Mouse (Mus musculus) midbrain, embryonic 10.5 days (tissue): Measurements from ENCODE around the gene Myl12a. TPM values are rescaled to one million over a fixed set of nuclear protein-coding genes. Genes with fewer than 3 reads are reported as not detected.
"Not testable (repeated sequence)": the region's sequence is repeated elsewhere in the genome, so short reads cannot be mapped to it uniquely, and the experiment has no call there.

Experiments
- DNase-seq: peaks from one replicate; pipeline ENCODE4 v3.0.0-alpha.2; 2017; ENCODE audit warnings: low spot score
- H3K27ac ChIP-seq: fragments of 300-500 bp; sonication (generic); replicated peaks from 2 replicates; pipeline ENCODE4 v1.5.1; 2016; ENCODE audit warnings: mild to moderate bottlenecking
- H3K27me3 ChIP-seq: fragments of 300-500 bp; sonication (generic); 2 replicates; pipeline ENCODE4 v1.6.1; 2016; ENCODE audit warnings: low read depth, mild to moderate bottlenecking; ENCODE audit not compliant: poor library complexity, severe bottlenecking
- H3K36me3 ChIP-seq: fragments of 300-500 bp; sonication (generic); 2 replicates; pipeline ENCODE4 v1.6.1; 2016; ENCODE audit warnings: mild to moderate bottlenecking, moderate library complexity
- H3K4me1 ChIP-seq: fragments of 300-500 bp; sonication (generic); 2 replicates; pipeline ENCODE4 v1.6.1; 2016
- H3K4me3 ChIP-seq: fragments of 300-500 bp; sonication (generic); 2 replicates; pipeline ENCODE4 v1.5.1; 2016; ENCODE audit warnings: mild to moderate bottlenecking, moderate library complexity
- H3K9me3 ChIP-seq: fragments of 300-500 bp; sonication (generic); replicated peaks from 2 replicates; pipeline ENCODE4 v1.6.1; 2016; ENCODE audit warnings: mild to moderate bottlenecking
- WGBS: fragments of 180-500 bp; shearing (Covaris S2); methylation state at CpG from one replicate; pipeline ENCODE4 v1.1.7; 2016; 5-methylcytosine and 5-hydroxymethylcytosine counted together
- polyA plus RNA-seq: library from polyadenylated mRNA; unstranded; fragments of >200 nt; fragmentation: Nextera tagmentation; extraction: Ambion mirVana; gene quantifications from 2 replicates; pipeline ENCODE4 v1.2.1, GENCODE M21; 2016

Gene Myl12a
- polyA plus RNA-seq, 1 experiment from 2014 or later, result 403 TPM

- Histone ChIP-seq H3K4me3 (no peak overlapping the region), H3K9me3 (no peaks in the 10 kb centered on the region), H3K27ac (no peak overlapping the region), H3K27me3 (no peaks in the 10 kb centered on the region), H3K4me1 (no peaks in the 10 kb centered on the region), H3K36me3 (peaks cover 66% of the 10 kb centered on the region)
- DNase-seq, result no peak
- 90% methylated on average over 20 of the region's 20 CpGs for WGBS
Measured at GRCm38 (mm10) chr17:70979345-70980223, 23.1 kb downstream of the Myl12a start.

- H3K36me3 ChIP-seq, result peaks cover 78% of the 10 kb centered on the region
- 91% methylated on average over 6 of the region's 6 CpGs for WGBS
- no peak overlapping the region for H3K4me3 ChIP-seq
Measured at GRCm38 (mm10) chr17:70977799-70978198, 24.9 kb downstream of the Myl12a start.

GRCm38 (mm10) chr17:70974065-70974464, 28.6 kb downstream of the Myl12a start:
- 93% methylated on average over 14 of the region's 14 CpGs for WGBS
- DNase-seq, H3K4me1 ChIP-seq, H3K9me3 ChIP-seq, H3K4me3 ChIP-seq, H3K27ac ChIP-seq, H3K27me3 ChIP-seq: not testable (repeated sequence)
- H3K36me3 ChIP-seq, result peaks cover 47% of the 10 kb centered on the region

More at GRCm38 (mm10) chr17:70977799-70978198, 24.9 kb downstream of the Myl12a start:
- H3K27me3 ChIP-seq, result no peaks in the 10 kb centered on the region
- no peak for DNase-seq
- H3K9me3 ChIP-seq, result no peaks in the 10 kb centered on the region
- no peaks in the 10 kb centered on the region for H3K4me1 ChIP-seq
- no peak overlapping the region for H3K27ac ChIP-seq

DNA sequence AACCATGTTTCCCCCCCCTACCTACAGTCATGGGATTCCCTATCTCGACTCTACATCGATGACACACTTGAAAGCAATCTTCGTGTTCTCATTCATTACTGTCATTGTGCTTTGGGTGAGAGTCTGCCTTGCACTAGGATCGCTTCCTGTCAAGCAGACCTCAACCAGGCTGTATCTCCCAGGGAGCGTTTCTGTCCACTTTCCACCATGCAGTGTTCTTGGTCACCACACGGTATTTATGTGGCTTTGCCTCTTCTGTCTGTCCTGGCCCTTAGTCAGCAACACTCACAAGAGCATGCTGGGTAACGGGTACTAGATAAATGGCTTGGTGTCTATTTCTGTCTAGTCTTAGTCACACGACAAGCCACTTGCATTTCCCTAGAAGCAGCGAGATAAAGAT, 29.3 kb downstream of the Myl12a start:
- no peak overlapping the region for H3K4me3 ChIP-seq

GRCm38 (mm10) chr17:70971206-70971605, 31.5 kb downstream of the Myl12a start:
- H3K27ac ChIP-seq, result no peak overlapping the region
- H3K36me3 ChIP-seq, result peaks cover 33% of the 10 kb centered on the region
- DNase-seq, result no peak
- no peaks in the 10 kb centered on the region for H3K27me3 ChIP-seq
- WGBS, result 81% methylated on average over 11 of the region's 11 CpGs
- H3K4me3 ChIP-seq, result no peak overlapping the region
- H3K4me1 ChIP-seq, result peaks cover 17% of the 10 kb centered on the region
- no peaks in the 10 kb centered on the region for H3K9me3 ChIP-seq

More for the DNA sequence above, 29.3 kb downstream of the Myl12a start:
- Histone ChIP-seq H3K27ac (no peak overlapping the region), H3K27me3 (no peaks in the 10 kb centered on the region), H3K36me3 (peaks cover 44% of the 10 kb centered on the region), H3K9me3 (no peaks in the 10 kb centered on the region), H3K4me1 (peaks cover 2% of the 10 kb centered on the region)
- no peak for DNase-seq
- WGBS, result 94% methylated on average over 9 of the region's 9 CpGs

- Histone ChIP-seq H3K4me3 (no peak overlapping the region), H3K4me1 (peaks cover 17% of the 10 kb centered on the region), H3K27ac (no peak overlapping the region), H3K36me3 (peaks cover 8% of the 10 kb centered on the region), H3K9me3 (0 out of 2 replicates have a peak, but pooled peaks cover under 1% of the 10 kb centered on the region), H3K27me3 (no peaks in the 10 kb centered on the region)
- no peak for DNase-seq
- 40% methylated on average over 8 of the region's 8 CpGs for WGBS
Measured at GRCm38 (mm10) chr17:70968606-70969191, 34.0 kb downstream of the Myl12a start.

DNA sequence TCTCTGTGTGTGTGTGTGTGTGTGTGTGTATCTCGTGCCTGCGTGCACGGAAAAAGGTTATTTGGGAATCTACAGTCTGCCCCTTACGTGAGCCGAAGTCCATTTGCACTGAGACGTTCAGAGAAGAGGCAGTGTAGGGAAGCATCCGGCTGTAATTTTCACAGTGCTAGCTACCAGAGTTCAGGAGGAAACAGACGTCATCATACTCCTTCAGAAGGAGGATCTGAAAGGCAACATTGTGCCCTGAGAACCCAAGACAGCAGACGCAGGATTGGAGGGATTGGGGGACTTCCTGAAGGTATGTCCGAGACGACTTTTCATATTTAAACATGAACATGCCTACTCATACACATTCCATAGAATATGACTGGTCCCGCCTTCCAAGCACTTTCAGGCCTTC, 35.0 kb downstream of the Myl12a start:
- DNase-seq, result no peak
- 67% methylated on average over 12 of the region's 12 CpGs for WGBS
- 0 out of 2 replicates have a peak, but pooled peaks cover 3% of the 10 kb centered on the region for H3K9me3 ChIP-seq
- no peaks in the 10 kb centered on the region for H3K27me3 ChIP-seq
- H3K4me3 ChIP-seq, result no peak overlapping the region
- no peaks in the 10 kb centered on the region for H3K36me3 ChIP-seq
- H3K4me1 ChIP-seq, result peaks cover 17% of the 10 kb centered on the region
- H3K27ac ChIP-seq, result no peak overlapping the region

DNA sequence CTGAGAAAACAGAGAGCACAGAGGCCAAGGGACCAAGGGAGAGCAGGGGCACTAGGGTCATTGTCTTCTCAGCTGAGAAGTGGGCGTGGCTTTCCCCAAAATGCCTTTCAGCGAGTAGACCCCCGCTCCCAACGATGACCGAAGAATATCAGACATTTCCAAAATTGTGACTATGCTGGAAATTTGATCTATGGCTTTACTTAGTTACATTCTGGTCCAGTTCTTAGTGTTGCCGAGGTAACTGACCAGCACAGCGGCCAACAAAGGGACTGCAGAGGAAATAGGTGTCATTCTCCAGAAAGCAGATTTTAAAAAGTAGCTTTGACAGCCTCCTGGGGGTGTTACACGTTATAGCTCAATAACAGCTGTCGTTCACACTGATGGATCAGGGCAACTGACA, 35.5 kb downstream of the Myl12a start:
- 31% methylated on average over 9 of the region's 9 CpGs for WGBS
- H3K27ac ChIP-seq, result no peak overlapping the region
- 0 out of 2 replicates have a peak, but pooled peaks cover 3% of the 10 kb centered on the region for H3K9me3 ChIP-seq
- H3K36me3 ChIP-seq, result no peaks in the 10 kb centered on the region
- H3K4me1 ChIP-seq, result peaks cover 17% of the 10 kb centered on the region
- DNase-seq, result peak; percentile 50
- no peak overlapping the region for H3K4me3 ChIP-seq
- no peaks in the 10 kb centered on the region for H3K27me3 ChIP-seq

DNA sequence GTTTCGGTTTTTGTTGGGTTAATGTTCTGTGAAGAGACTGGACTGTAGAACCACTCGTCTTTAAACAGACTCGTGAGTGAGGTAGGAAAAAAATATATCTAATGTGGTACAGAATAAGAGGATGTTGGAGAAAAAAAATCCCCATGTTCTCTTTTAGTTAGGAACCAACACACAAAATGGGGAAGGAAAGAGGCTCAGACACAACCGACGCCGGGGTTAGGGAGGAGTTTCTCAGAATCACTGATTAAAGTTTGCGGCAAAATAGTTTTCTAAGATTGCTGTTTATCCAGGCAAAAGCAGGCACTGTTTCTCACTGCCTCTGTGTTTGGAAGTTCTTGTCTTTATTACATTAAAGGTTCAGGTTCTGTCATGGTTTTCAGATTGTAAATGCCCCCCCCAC, 36.6 kb downstream of the Myl12a start:
- DNase-seq, result no peak
- WGBS, result 95% methylated on average over 7 of the region's 7 CpGs
- H3K9me3 ChIP-seq, result 0 out of 2 replicates have a peak, but pooled peaks cover 3% of the 10 kb centered on the region
- no peaks in the 10 kb centered on the region for H3K27me3 ChIP-seq
- H3K4me1 ChIP-seq, result peaks cover 17% of the 10 kb centered on the region
- H3K36me3 ChIP-seq, result no peaks in the 10 kb centered on the region
- no peak overlapping the region for H3K4me3 ChIP-seq
- H3K27ac ChIP-seq, result no peak overlapping the region

- H3K4me1 ChIP-seq, result peaks cover 17% of the 10 kb centered on the region
- no peak overlapping the region for H3K4me3 ChIP-seq
- H3K27me3 ChIP-seq, result no peaks in the 10 kb centered on the region
- no peak overlapping the region for H3K27ac ChIP-seq
- 0 out of 2 replicates have a peak, but pooled peaks cover 3% of the 10 kb centered on the region for H3K9me3 ChIP-seq
- no peaks in the 10 kb centered on the region for H3K36me3 ChIP-seq
- 78% methylated on average over 2 of the region's 2 CpGs for WGBS
- DNase-seq, result no peak
Measured at GRCm38 (mm10) chr17:70965281-70965680, 37.4 kb downstream of the Myl12a start.

DNA sequence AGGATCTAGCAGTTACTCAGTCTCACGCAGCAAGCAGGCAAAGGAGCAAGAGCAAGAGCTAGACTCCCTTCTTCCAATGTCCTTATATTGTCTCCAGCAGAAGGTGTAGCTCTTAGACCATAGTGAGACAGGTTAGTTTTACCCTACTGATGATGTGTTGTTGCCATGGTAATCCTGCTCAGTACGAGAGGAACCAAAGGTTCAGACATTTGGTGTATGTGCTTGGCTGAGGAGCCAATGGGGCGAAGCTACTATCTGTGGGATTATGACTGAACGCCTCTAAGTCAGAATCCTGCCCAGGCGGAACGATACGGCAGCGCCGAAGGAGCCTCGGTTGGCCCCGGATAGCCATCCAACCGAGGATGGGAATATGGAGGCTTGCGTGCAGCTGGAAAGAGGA, 39.1 kb downstream of the Myl12a start:
- not testable (repeated sequence) for H3K27me3 ChIP-seq, H3K36me3 ChIP-seq, H3K9me3 ChIP-seq, H3K27ac ChIP-seq, H3K4me3 ChIP-seq
- peak; percentile 55 for DNase-seq
- WGBS, result 79% methylated on average over 13 of the region's 13 CpGs
- peaks cover 17% of the 10 kb centered on the region for H3K4me1 ChIP-seq

GRCm38 (mm10) chr17:70951266-70951665, 51.4 kb downstream of the Myl12a start:
- H3K4me3 ChIP-seq, result no peak overlapping the region
- H3K27me3 ChIP-seq, result no peaks in the 10 kb centered on the region
- no peaks in the 10 kb centered on the region for H3K4me1 ChIP-seq
- H3K9me3 ChIP-seq, result no peaks in the 10 kb centered on the region
- WGBS, result 78% methylated on average over 10 of the region's 10 CpGs
- H3K27ac ChIP-seq, result no peak overlapping the region
- H3K36me3 ChIP-seq, result no peaks in the 10 kb centered on the region
- DNase-seq, result no peak

GRCm38 (mm10) chr17:70949171-70949570, 53.5 kb downstream of the Myl12a start:
- H3K4me1 ChIP-seq, result no peaks in the 10 kb centered on the region
- H3K36me3 ChIP-seq, result no peaks in the 10 kb centered on the region
- DNase-seq, result no peak
- 91% methylated on average over 7 of the region's 7 CpGs for WGBS
- no peak overlapping the region for H3K27ac ChIP-seq
- no peaks in the 10 kb centered on the region for H3K9me3 ChIP-seq
- H3K4me3 ChIP-seq, result no peak overlapping the region
- H3K27me3 ChIP-seq, result no peaks in the 10 kb centered on the region
